Mouse (Mus musculus) E14TG2a.4 (cell line): Measurements from ENCODE around the gene Cacna1a.
A peak's percentile ranks its signal among the peaks of the same experiment; 100 is the strongest.

ENCODE experiments used
- H3K27me3 ChIP-seq: 2 replicates; pipeline ENCODE4 v1.6.1; 2014; ENCODE audit warnings: low read length, control low read depth; ENCODE audit not compliant: insufficient read depth
- H3K36me3 ChIP-seq: 2 replicates; pipeline ENCODE4 v1.6.1; 2014; ENCODE audit warnings: low read length, control low read depth; ENCODE audit not compliant: insufficient read depth
- H3K4me1 ChIP-seq: replicated peaks from 2 replicates; pipeline ENCODE4 v1.6.1; 2014; ENCODE audit warnings: low read depth, low read length, control low read depth
- H3K4me3 ChIP-seq: replicated peaks from 2 replicates; pipeline ENCODE4 v1.5.1; 2014; ENCODE audit warnings: mild to moderate bottlenecking, low read length
- H3K9me3 ChIP-seq: 2 replicates; pipeline ENCODE4 v1.6.1; 2014; ENCODE audit warnings: low read length, control low read depth
- CTCF ChIP-seq: conservative IDR thresholded peaks from 2 replicates; pipeline ENCODE4 v1.5.1; 2014; ENCODE audit warnings: low read length
- NANOG ChIP-seq: IDR thresholded peaks from 2 replicates; pipeline ENCODE4 v1.6.1; 2014; ENCODE audit warnings: borderline replicate concordance, low read length, mixed read lengths
- POU5F1 ChIP-seq: IDR thresholded peaks from 2 replicates; pipeline ENCODE4 v1.6.1; 2014; ENCODE audit warnings: low read length, borderline replicate concordance

Cacna1a gene

DNA sequence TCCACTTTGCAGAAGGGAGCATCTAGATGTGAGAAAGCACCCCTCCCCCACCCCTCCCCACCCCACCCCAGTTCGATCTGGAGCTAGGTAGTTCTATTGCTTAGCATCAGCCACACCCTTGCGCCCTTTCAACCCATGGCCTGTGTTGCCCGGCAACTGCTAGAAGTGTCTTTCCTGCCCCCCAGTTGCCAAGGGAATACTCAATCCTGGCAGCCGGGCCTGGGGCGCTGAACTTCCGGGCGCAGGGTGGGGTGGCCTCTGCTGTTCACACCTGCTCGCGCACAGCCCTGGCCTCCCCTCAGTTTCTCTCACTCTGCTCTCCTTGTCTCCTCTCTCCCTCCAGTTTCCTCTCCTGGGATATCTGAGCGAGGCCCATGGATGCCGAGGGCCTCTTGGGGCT, 31.8 kb upstream of the Cacna1a start:
- no peaks in the 10 kb centered on the region for H3K27me3 ChIP-seq
- no peaks in the 10 kb centered on the region for H3K9me3 ChIP-seq
- TF ChIP-seq CTCF (no peak), POU5F1 (no peak), NANOG (no peak)

DNA sequence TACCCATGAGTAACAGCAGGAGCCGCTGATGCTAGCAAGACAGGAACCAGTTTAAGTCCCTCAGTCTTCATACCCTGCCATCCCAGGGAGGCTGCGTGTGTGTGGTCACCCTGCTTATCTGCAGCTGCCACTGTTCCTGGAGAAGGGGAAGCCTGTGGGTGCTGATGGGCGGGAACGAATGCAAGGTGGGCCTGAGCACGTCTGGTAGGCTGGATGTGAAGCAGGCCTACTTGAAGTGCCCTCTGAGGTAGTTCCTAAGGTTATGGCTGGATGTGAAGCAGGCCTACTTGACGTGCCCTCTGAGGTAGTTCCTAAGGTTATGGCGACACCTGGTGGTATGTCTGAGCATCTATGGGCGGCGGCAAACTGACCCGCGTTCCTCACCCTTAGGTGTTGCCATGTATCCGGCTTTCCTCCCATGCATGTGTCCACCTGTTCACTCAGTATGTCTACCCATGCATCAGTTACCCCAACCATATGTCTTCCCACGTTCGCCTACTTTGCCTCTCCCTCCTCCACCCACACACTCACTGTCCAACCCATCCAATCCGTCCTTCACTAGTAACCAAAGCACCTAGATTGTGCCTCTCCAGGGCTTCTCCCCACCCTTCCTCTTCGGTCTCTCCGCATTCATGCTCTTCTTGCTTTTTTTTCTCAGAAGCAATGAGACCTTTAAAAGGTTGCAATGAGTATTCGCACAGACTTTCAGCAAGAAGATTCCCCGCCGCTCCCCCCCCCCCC, 30.4 kb upstream of the Cacna1a start:
- Histone ChIP-seq H3K27me3 (no peaks in the 10 kb centered on the region), H3K4me1 (peaks cover 56% of the 10 kb centered on the region), H3K36me3 (no peaks in the 10 kb centered on the region), H3K9me3 (no peaks in the 10 kb centered on the region), H3K4me3 (peak overlapping the region; percentile 72)
- TF ChIP-seq CTCF = peak; percentile 82
- TF ChIP-seq POU5F1 = no peak

More for the DNA sequence above, 31.8 kb upstream of the Cacna1a start:
- Histone ChIP-seq H3K36me3 (no peaks in the 10 kb centered on the region), H3K4me1 (peaks cover 61% of the 10 kb centered on the region), H3K4me3 (peak overlapping the region; percentile 72)

DNA sequence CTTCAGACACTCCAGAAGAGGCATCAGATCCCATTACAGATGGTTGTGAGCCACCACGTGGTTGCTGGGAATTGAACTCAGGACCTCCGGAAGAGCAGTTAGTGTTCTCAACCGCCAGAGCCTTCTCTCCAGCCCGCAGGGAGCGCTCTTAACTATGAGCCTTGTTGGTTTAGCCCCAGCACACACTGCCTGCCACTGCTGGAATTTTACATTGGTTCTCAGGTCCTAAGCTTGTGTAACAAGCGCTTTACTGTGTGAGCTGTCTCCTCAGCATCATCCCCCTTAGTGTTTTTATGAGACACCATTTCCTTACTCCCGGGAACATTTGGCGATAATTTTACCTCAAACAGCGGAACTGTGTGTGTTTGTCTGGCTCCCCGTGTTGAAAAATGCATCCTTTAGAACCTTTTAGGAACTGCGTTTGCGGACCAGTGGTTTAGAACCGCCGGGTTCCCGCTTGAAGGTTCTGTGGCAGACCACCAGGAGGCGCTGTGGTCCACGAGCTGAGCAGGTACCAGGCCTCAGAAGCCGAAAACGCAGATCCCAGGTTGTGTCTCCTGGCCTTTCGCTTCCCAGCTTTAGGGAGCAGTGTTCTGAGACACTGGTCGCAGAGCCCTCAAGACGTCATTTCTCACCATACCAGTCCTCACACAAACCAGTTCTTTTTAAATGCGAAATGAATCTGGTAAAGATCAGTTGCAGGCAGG, 24.7 kb upstream of the Cacna1a start:
- Histone ChIP-seq H3K4me3 (no peak overlapping the region), H3K36me3 (no peaks in the 10 kb centered on the region), H3K4me1 (peaks cover 23% of the 10 kb centered on the region), H3K27me3 (no peaks in the 10 kb centered on the region), H3K9me3 (no peaks in the 10 kb centered on the region)
- peak; percentile 97 for TF ChIP-seq CTCF
- no peak for TF ChIP-seq NANOG

DNA sequence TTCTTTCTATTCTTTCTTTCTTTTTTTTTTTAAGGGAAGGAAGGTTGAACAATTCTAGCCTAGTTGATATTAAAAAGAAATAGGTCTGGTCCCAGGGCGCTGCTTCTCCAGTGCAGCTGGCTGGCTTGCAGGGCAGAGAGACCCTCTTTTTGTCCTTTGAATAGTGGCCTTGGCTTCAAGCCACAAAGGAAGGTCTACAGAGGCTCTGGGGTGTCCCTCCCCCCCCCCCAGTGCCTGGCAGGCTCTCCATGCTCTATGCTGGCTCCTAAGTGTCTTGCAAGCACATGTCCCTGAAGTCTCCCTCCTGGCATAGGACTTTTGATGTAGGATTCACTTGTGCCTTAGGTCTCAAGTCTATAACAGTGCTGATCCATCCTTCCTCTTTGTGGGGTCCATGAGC, 23.0 kb upstream of the Cacna1a start:
- Histone ChIP-seq H3K4me3 (no peak overlapping the region), H3K9me3 (no peaks in the 10 kb centered on the region), H3K36me3 (no peaks in the 10 kb centered on the region), H3K4me1 (peaks cover 17% of the 10 kb centered on the region), H3K27me3 (no peaks in the 10 kb centered on the region)
- TF ChIP-seq NANOG (no peak), POU5F1 (no peak), CTCF (no peak)

DNA sequence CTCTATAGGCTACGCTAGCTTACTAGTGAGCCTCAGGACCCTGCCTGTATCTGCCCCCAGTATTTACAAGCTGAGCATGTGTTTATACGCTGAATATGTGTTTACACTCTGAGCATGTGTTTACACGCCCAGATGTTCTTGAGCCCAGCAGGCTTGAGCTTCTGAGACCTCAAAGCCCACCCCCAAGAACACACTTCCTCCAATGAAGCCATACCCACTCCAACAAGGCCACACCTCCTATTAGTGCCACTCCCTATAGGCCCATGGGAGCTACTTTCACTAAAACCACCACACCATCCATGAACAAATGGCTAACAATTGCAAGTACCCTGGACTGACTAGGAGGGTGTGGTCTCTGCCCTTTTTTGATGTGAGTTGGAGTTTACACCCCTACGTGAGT, 17.3 kb upstream of the Cacna1a start:
- Histone ChIP-seq H3K4me1 (peaks cover 21% of the 10 kb centered on the region), H3K4me3 (no peak overlapping the region), H3K36me3 (no peaks in the 10 kb centered on the region), H3K9me3 (no peaks in the 10 kb centered on the region), H3K27me3 (no peaks in the 10 kb centered on the region)
- no peak for TF ChIP-seq POU5F1
- no peak for TF ChIP-seq CTCF
- no peak for TF ChIP-seq NANOG

DNA sequence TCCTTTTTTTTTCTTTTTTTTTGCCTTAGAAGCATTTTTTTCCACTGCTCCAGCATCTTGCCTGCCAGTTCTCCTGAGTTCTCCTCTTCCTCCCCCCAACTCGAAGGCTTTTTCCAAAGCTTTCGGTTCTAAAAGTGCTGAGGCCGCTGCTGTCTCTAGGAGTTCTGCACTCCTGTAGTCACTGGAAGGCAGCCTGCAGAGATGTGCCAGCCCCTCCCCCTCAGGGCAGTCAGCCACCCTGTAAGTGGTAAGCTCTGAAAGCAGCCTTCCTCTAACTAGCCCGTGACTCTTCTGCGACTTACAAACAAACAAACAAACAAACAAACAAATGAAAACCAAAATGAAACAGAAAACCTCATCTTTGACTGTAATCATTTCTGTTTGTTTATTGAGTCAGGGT, 13.2 kb upstream of the Cacna1a start:
- no peaks in the 10 kb centered on the region for H3K36me3 ChIP-seq
- H3K4me3 ChIP-seq = no peak overlapping the region
- H3K4me1 ChIP-seq = peaks cover 25% of the 10 kb centered on the region
- H3K9me3 ChIP-seq = no peaks in the 10 kb centered on the region
- H3K27me3 ChIP-seq = no peaks in the 10 kb centered on the region
- TF ChIP-seq CTCF (no peak), POU5F1 (no peak), NANOG (no peak)

DNA sequence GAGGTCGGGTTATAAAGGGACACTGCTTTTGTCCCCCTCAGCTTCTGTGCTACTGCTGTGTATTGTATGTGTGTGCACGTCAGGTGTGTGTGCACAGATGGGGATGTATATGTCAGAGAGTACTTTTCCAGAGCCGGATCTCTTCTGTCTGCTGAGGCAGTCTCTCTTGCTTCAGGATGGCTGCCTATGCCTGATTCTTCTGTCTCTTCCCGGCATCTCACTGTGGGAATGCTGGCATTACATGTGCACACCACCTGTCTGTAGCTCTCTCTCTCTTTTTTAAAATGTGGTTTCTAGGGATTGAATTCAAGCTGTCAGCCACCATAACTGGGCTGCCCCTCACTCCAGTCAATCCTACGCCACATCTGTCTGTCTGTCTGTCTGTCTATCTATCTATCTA, 12.4 kb upstream of the Cacna1a start:
- Histone ChIP-seq H3K4me3 (no peak overlapping the region), H3K27me3 (no peaks in the 10 kb centered on the region), H3K4me1 (peaks cover 21% of the 10 kb centered on the region), H3K36me3 (no peaks in the 10 kb centered on the region), H3K9me3 (no peaks in the 10 kb centered on the region)
- no peak for TF ChIP-seq POU5F1
- no peak for TF ChIP-seq CTCF
- TF ChIP-seq NANOG = no peak

DNA sequence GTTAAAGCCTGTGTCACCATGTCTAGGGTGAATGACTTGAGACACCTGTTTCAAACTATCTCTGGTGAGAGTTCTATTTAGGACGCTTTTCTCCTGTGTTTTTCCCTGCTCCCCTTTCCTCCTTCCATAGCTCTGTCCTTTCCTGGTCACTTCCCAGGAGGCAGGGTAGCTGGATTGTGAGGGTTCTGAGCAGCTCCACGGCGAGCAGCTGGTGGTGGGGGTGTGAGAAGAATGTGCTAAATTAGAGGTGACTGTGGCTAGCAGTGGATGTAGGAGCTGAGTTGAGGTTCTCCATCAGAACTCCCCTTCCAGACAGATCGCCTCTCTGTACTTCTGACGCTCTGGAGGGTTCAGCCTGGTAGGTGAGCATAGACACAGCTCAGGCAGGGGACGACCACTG, 11.7 kb upstream of the Cacna1a start:
- no peak for TF ChIP-seq CTCF
- TF ChIP-seq POU5F1 = no peak
- no peaks in the 10 kb centered on the region for H3K9me3 ChIP-seq
- no peaks in the 10 kb centered on the region for H3K27me3 ChIP-seq
- H3K4me3 ChIP-seq = no peak overlapping the region
- H3K4me1 ChIP-seq = peaks cover 14% of the 10 kb centered on the region
- no peaks in the 10 kb centered on the region for H3K36me3 ChIP-seq
